Comparison of ENCODE assay signal across 15 mouse cellular contexts in the genomic region with DNA sequence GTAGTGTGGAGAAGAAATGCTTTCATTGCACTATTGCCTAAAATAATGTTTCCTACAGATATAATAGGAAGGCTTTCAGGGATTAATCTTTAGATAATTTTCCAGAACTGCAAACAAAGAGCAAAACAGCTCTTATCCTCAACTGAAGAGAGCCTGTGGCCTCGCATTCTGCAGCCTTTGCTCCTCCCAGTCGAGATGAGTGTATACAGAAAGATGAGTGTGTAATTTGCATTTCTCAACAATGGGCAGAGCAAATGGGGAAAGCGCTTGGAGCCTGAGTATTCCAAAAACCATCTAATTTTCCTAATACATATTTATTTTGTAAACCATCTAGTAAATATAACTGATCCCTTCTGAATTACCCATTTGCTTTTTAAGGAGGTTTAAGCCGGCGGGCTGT. TPM values are rescaled to one million over a fixed set of nuclear protein-coding genes. Genes with fewer than 3 reads are reported as not detected.
A peak's percentile ranks its signal among the peaks of the same experiment; 100 is the strongest.
DNase-seq lines count a peak whose midpoint lies in the region; ATAC-seq lines count a peak whose summit lies in the region.
"Had no signal": no experiment of that assay in that cellular context is flagged by ENCODE, and none has a peak within 500 bp of the region (broad histone marks: within the 10 kb centered on the region; RNA-seq: fewer than 3 reads in every experiment).

No protein-coding gene starts in this region.

- H3K9ac ChIP-seq in forebrain, embryonic 12.5 days: no peak overlapping the region
- no peak overlapping the region for H3K9ac ChIP-seq in forebrain, embryonic 11.5 days (ENCODE audit: low read length)
- H3K9ac ChIP-seq in midbrain, embryonic 13.5 days (replicated peaks): no peak overlapping the region
- H3K9ac ChIP-seq in midbrain, embryonic 16.5 days (ENCODE audit: low read depth, low read length): no peak overlapping the region
- no peak overlapping the region for H3K9ac ChIP-seq in forebrain, embryonic 16.5 days (replicated peaks; ENCODE audit: low read depth, low read length)
- H3K9ac ChIP-seq: hindbrain, embryonic 12.5 days had no signal

- DNase-seq in forebrain, embryonic 11.5 days (ENCODE audit: low spot score): no peak
- peak; percentile 30 for DNase-seq in heart, adult 11 months
- no peak for DNase-seq in heart, adult 18-20 months
- no peak for DNase-seq in right cerebral cortex, postnatal 36 days (ENCODE audit: low spot score in 2 of 2)
- DNase-seq: adrenal gland, adult 8-10 months; adrenal gland, postnatal 25 days; gastrocnemius, postnatal 25 days had no signal

- peaks cover 14% of the 10 kb centered on the region; the same call in 1 of the 2 replicates for H3K4me1 ChIP-seq in forebrain, embryonic 12.5 days
- 0 out of 2 replicates have a peak, but pooled peaks cover 3% of the 10 kb centered on the region for H3K4me1 ChIP-seq in forebrain, embryonic 11.5 days (replicated peaks; ENCODE audit: control insufficient read depth, insufficient read depth, low read length)
- peaks cover 13% of the 10 kb centered on the region for H3K4me1 ChIP-seq in midbrain, embryonic 13.5 days (replicated peaks)
- H3K4me1 ChIP-seq in midbrain, embryonic 16.5 days (ENCODE audit: control insufficient read depth, insufficient read depth, low read length): peaks cover 6% of the 10 kb centered on the region; the same call in 1 of the 2 replicates
- H3K4me1 ChIP-seq in forebrain, embryonic 16.5 days (replicated peaks; ENCODE audit: control insufficient read depth, insufficient read depth, low read length): peaks cover 8% of the 10 kb centered on the region; the same call in 1 of the 2 replicates
- H3K4me1 ChIP-seq: hindbrain, embryonic 12.5 days had no signal

- no peak overlapping the region for H3K4me3 ChIP-seq in forebrain, embryonic 12.5 days (replicated peaks)
- H3K4me3 ChIP-seq in forebrain, embryonic 11.5 days (ENCODE audit: low read depth, low read length): no peak overlapping the region
- H3K4me3 ChIP-seq in midbrain, embryonic 13.5 days (replicated peaks): no peak overlapping the region
- H3K4me3 ChIP-seq in midbrain, embryonic 16.5 days (ENCODE audit: low read depth, low read length): no peak overlapping the region
- no peak overlapping the region for H3K4me3 ChIP-seq in forebrain, embryonic 16.5 days (replicated peaks; ENCODE audit: low read length)
- H3K4me3 ChIP-seq: hindbrain, embryonic 12.5 days had no signal

- H3K4me2 ChIP-seq in forebrain, embryonic 12.5 days: no peak overlapping the region
- H3K4me2 ChIP-seq in forebrain, embryonic 11.5 days (ENCODE audit: low read depth, low read length, severe bottlenecking): no peak overlapping the region
- H3K4me2 ChIP-seq in midbrain, embryonic 13.5 days (replicated peaks): no peak overlapping the region
- no peak overlapping the region for H3K4me2 ChIP-seq in midbrain, embryonic 16.5 days (ENCODE audit: low read length)
- H3K4me2 ChIP-seq in forebrain, embryonic 16.5 days (ENCODE audit: low read length): no peak overlapping the region
- H3K4me2 ChIP-seq: heart, embryonic 11.5 days; hindbrain, embryonic 12.5 days had no signal

- H3K27ac ChIP-seq in forebrain, embryonic 12.5 days: 0 out of 2 replicates have a peak overlapping the region, but pooled peaks have one; percentile 38
- H3K27ac ChIP-seq in forebrain, embryonic 11.5 days (ENCODE audit: low read depth, low read length): no peak overlapping the region
- peak overlapping the region; percentile 44; the same call in 1 of the 2 replicates for H3K27ac ChIP-seq in midbrain, embryonic 13.5 days
- H3K27ac ChIP-seq in midbrain, embryonic 16.5 days (ENCODE audit: low read length): no peak overlapping the region
- no peak overlapping the region for H3K27ac ChIP-seq in forebrain, embryonic 16.5 days (ENCODE audit: low read length)
- H3K27ac ChIP-seq: hindbrain, embryonic 12.5 days; hindbrain, postnatal 0 days had no signal

- no peaks in the 10 kb centered on the region for H3K36me3 ChIP-seq in forebrain, embryonic 12.5 days (replicated peaks)
- H3K36me3 ChIP-seq in forebrain, embryonic 11.5 days (ENCODE audit: control insufficient read depth, insufficient read depth, low read length): no peaks in the 10 kb centered on the region
- no peaks in the 10 kb centered on the region for H3K36me3 ChIP-seq in midbrain, embryonic 13.5 days
- H3K36me3 ChIP-seq in midbrain, embryonic 16.5 days (ENCODE audit: control insufficient read depth, insufficient read depth, low read length): no peaks in the 10 kb centered on the region
- no peaks in the 10 kb centered on the region for H3K36me3 ChIP-seq in forebrain, embryonic 16.5 days (ENCODE audit: control insufficient read depth, insufficient read depth)
- H3K36me3 ChIP-seq: hindbrain, embryonic 12.5 days had no signal

- no peaks in the 10 kb centered on the region for H3K9me3 ChIP-seq in forebrain, embryonic 12.5 days
- H3K9me3 ChIP-seq in forebrain, embryonic 11.5 days (ENCODE audit: control insufficient read depth, low read length): no peaks in the 10 kb centered on the region
- H3K9me3 ChIP-seq in midbrain, embryonic 13.5 days: no peaks in the 10 kb centered on the region
- no peaks in the 10 kb centered on the region for H3K9me3 ChIP-seq in midbrain, embryonic 16.5 days (replicated peaks; ENCODE audit: control insufficient read depth, low read length, poor library complexity, severe bottlenecking)
- H3K9me3 ChIP-seq in forebrain, embryonic 16.5 days (ENCODE audit: control insufficient read depth, low read length): no peaks in the 10 kb centered on the region
- H3K9me3 ChIP-seq: hindbrain, embryonic 12.5 days had no signal

- WGBS in forebrain, embryonic 12.5 days: 52% methylated on average over 5 of the region's 5 CpGs
- 68% methylated on average over 5 of the region's 5 CpGs for WGBS in forebrain, embryonic 11.5 days
- WGBS in midbrain, embryonic 13.5 days: 39% methylated on average over 5 of the region's 5 CpGs
- WGBS in midbrain, embryonic 16.5 days: 39% methylated on average over 5 of the region's 5 CpGs
- WGBS in forebrain, embryonic 16.5 days: 47% methylated on average over 5 of the region's 5 CpGs

- peak; percentile 67; the same call in 1 of the 2 replicates for ATAC-seq in forebrain, embryonic 12.5 days (ENCODE audit: low FRiP score)
- no peak for ATAC-seq in forebrain, embryonic 11.5 days (replicated peaks; ENCODE audit: low FRiP score)
- ATAC-seq in midbrain, embryonic 13.5 days: no peak
- no peak for ATAC-seq in midbrain, embryonic 16.5 days
- peak; percentile 43 for ATAC-seq in forebrain, embryonic 16.5 days
- ATAC-seq: hindbrain, postnatal 0 days; intestine, embryonic 16.5 days had no signal

- no peaks in the 10 kb centered on the region for H3K27me3 ChIP-seq in forebrain, embryonic 12.5 days
- H3K27me3 ChIP-seq in forebrain, embryonic 11.5 days (ENCODE audit: control insufficient read depth, insufficient read depth, low read length): no peaks in the 10 kb centered on the region
- H3K27me3 ChIP-seq in midbrain, embryonic 13.5 days: no peaks in the 10 kb centered on the region
- no peaks in the 10 kb centered on the region for H3K27me3 ChIP-seq in midbrain, embryonic 16.5 days (ENCODE audit: control insufficient read depth, insufficient read depth, low read depth, low read length)
- H3K27me3 ChIP-seq in forebrain, embryonic 16.5 days (replicated peaks; ENCODE audit: control insufficient read depth, insufficient read depth, low read length): no peaks in the 10 kb centered on the region
- H3K27me3 ChIP-seq: hindbrain, embryonic 12.5 days had no signal

RNA-seq across cellular contexts. Expression of gene St8sia1, which starts 38.3 kb away (rescaled TPM):
- 6.3 and 6.4 TPM in 2 replicates for polyA plus RNA-seq in forebrain, embryonic 12.5 days (2016; fragmentation: Nextera tagmentation; extraction: Ambion mirVana)
- 2.4 and 3.1 TPM in 2 replicates for polyA plus RNA-seq in forebrain, embryonic 11.5 days (2014; fragmentation: Nextera tagmentation; extraction: Ambion mirVana)
- under 1 TPM; 0.10 to 0.57 TPM for total RNA-seq in heart, adult 18-20 months (2021)
- polyA plus RNA-seq in midbrain, embryonic 13.5 days (2015; fragmentation: Nextera tagmentation; extraction: Ambion mirVana): 8.0 and 8.4 TPM in 2 replicates
- polyA plus RNA-seq in midbrain, embryonic 16.5 days (2015; fragmentation: Nextera tagmentation; extraction: Ambion mirVana): 7.5 and 8.3 TPM in 2 replicates
- polyA plus RNA-seq in forebrain, embryonic 16.5 days (2015; fragmentation: Nextera tagmentation; extraction: Ambion mirVana): 6.4 and 6.7 TPM in 2 replicates

Comparison
In these comparisons a context has a peak if more than half of its experiments do, and no peak if none do; other contexts are left out.
1. ATAC-seq: peak in forebrain, embryonic 12.5 days (single experiment) and forebrain, embryonic 16.5 days (single experiment); none in forebrain, embryonic 11.5 days (single experiment), midbrain, embryonic 13.5 days (single experiment) and midbrain, embryonic 16.5 days (single experiment).
2. H3K27ac ChIP-seq: peak in forebrain, embryonic 12.5 days (single experiment) and midbrain, embryonic 13.5 days (single experiment); none in forebrain, embryonic 11.5 days (single experiment), midbrain, embryonic 16.5 days (single experiment) and forebrain, embryonic 16.5 days (single experiment).